Mouse (Mus musculus) limb, embryonic 13.5 days (tissue): ENCODE data around the gene Cacna1a. TPM values are rescaled to one million over a fixed set of nuclear protein-coding genes. Genes with fewer than 3 reads are reported as not detected.

Experiments used
- ATAC-seq: fragments of 200-750 bp; cut with Nextera tagmentation; 2 replicates; pipeline ENCODE4 v1.8.0; 2017; ENCODE audit warnings: low read depth, moderate number of reproducible peaks, moderate TSS enrichment; ENCODE audit not compliant: low FRiP score
- H3K27ac ChIP-seq: fragments of 300-500 bp; sonication (generic); 2 replicates; pipeline ENCODE4 v1.5.1; 2015; ENCODE audit warnings: inconsistent platforms, mild to moderate bottlenecking, moderate library complexity
- H3K27me3 ChIP-seq: fragments of 300-500 bp; sonication (generic); 2 replicates; pipeline ENCODE4 v1.6.1; 2015; ENCODE audit warnings: mild to moderate bottlenecking, inconsistent platforms
- H3K36me3 ChIP-seq: fragments of 300-500 bp; sonication (generic); 2 replicates; pipeline ENCODE4 v1.6.1; 2015; ENCODE audit warnings: inconsistent platforms, mild to moderate bottlenecking, moderate library complexity
- H3K4me1 ChIP-seq: fragments of 300-500 bp; sonication (generic); 2 replicates; pipeline ENCODE4 v1.6.1; 2015; ENCODE audit warnings: inconsistent platforms
- H3K4me2 ChIP-seq: fragments of 300-500 bp; sonication (generic); replicated peaks from 2 replicates; pipeline ENCODE4 v1.6.1; 2015; ENCODE audit warnings: inconsistent platforms, mild to moderate bottlenecking, moderate library complexity
- H3K4me3 ChIP-seq: fragments of 300-500 bp; sonication (generic); 2 replicates; pipeline ENCODE4 v1.5.1; 2015; ENCODE audit warnings: moderate library complexity, mild to moderate bottlenecking, inconsistent platforms
- H3K9ac ChIP-seq: fragments of 300-500 bp; sonication (generic); 2 replicates; pipeline ENCODE4 v1.6.1; 2015; ENCODE audit warnings: mild to moderate bottlenecking, inconsistent platforms
- H3K9me3 ChIP-seq: fragments of 300-500 bp; sonication (generic); 2 replicates; pipeline ENCODE4 v1.6.1; 2016; ENCODE audit warnings: inconsistent platforms
- WGBS: fragments of 180-500 bp; shearing (Covaris S2); methylation state at CpG from one replicate; pipeline ENCODE4 v1.1.7; 2015; 5-methylcytosine and 5-hydroxymethylcytosine counted together
- polyA plus RNA-seq: library from polyadenylated mRNA; unstranded; fragments of >200 nt; fragmentation: Nextera tagmentation; extraction: Ambion mirVana; gene quantifications from 2 replicates; pipeline ENCODE4 v1.2.1, GENCODE M21; 2015

The Cacna1a gene
- polyA plus RNA-seq, 1 experiment from 2014 or later: 9.3 TPM

DNA sequence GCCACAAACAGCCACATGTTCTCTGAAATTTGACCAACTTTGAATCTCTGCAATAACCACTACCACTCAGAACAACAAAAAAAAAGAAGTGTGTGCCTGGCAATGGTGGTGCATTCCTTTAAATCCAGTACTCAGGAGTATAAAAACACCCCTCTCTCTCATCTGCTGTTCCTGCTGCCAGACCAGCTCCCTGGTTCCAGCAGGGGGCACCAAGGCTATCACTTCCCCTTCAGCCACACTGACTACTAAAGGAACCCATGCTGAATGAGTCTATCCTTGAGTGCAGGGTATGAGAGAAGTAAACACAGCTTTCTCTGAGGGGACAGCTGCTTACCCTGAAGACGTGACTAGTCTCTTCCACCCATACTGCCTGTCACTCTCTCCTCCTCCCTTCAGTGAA lies 197.1 kb downstream of the Cacna1a start:
- WGBS: 52% methylated on average over 1 of the region's 1 CpGs
- 0 out of 2 replicates have a peak, but pooled peaks cover 3% of the 10 kb centered on the region for H3K27me3 ChIP-seq
- ATAC-seq: no peak
- H3K27ac ChIP-seq: no peak overlapping the region
- no peak overlapping the region for H3K9ac ChIP-seq
- no peak overlapping the region for H3K4me2 ChIP-seq
- no peaks in the 10 kb centered on the region for H3K36me3 ChIP-seq
- no peaks in the 10 kb centered on the region for H3K4me1 ChIP-seq
- no peak overlapping the region for H3K4me3 ChIP-seq
- H3K9me3 ChIP-seq: no peaks in the 10 kb centered on the region; the same call in 1 of the 2 replicates

DNA sequence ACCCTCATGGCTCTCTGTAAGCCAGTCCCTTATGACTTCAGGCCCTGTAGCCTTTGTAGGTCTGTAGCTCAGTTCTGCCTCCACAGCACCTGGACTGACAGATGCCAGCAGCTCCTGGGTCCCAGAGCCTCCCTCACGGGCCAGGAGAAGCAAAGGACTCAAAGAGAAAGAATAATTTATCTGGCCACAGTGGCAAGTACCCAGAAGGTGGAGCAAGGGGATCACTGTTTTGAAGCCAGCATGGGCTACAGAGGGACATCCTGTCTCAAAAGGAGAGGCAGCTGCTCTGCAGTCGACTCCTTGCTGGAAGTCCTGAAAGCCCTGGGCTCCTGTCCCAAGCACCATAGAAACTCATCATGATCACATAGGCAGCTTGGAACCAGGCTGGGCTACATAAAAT lies 198.0 kb downstream of the Cacna1a start:
- Histone ChIP-seq H3K36me3 (no peaks in the 10 kb centered on the region), H3K9me3 (no peaks in the 10 kb centered on the region; the same call in 1 of the 2 replicates), H3K27ac (no peak overlapping the region), H3K4me2 (no peak overlapping the region), H3K4me3 (no peak overlapping the region), H3K9ac (no peak overlapping the region), H3K4me1 (no peaks in the 10 kb centered on the region), H3K27me3 (0 out of 2 replicates have a peak, but pooled peaks cover 5% of the 10 kb centered on the region)
- ATAC-seq: no peak
- WGBS: 73% methylated on average over 2 of the region's 2 CpGs

DNA sequence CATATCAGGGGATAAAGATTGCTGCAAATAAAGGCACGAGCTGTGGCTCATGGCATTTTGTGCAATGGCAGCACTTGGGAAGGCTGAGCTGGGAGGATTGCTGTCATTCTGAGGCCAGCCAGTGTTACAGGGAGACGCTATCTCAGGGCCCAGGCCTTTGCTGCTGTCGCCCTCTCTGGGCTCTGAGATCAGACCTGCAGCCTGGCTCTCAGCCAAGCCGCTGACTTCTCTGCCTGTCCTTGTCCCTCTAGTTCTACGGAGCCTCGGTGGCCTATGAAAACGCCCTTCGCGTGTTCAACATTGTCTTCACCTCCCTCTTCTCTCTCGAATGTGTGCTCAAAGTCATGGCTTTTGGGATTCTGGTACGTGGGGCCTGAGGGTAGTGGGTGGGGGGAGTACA lies 200.3 kb downstream of the Cacna1a start:
- 77% methylated on average over 11 of the region's 11 CpGs for WGBS
- H3K27ac ChIP-seq: no peak overlapping the region

DNA sequence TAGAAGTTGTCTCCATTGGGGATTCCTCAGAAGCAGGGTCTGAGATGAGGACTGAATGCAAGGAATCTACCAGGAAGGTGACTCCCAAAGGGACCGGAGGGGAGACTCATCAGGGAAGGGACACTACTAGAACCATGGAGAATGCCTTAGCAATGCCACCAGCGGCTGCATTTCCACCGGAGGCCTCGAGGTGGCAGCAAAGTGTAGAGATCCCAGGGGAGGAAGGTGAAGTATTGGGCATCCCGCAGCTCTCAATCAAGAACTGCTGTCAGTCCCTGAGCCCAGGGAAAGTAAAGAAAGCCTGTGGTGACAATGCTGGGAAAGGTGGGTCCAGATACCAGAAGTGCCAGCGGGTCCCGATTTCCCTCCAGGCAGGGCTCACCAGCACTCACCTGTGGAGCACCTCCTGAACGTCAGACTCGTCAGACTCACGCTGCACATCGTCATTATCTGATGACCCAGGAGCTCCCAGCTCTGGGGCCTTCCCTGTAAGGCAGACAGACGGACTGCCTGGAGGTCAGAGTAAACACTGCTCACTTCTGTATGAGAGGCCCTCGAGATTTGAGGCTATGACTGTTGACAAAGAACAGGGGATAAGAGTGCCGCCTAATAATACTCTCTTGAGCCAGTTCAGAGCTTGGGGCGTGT lies 203.9 kb downstream of the Cacna1a start:
- 0 out of 2 replicates have a peak, but pooled peaks cover 6% of the 10 kb centered on the region for H3K27me3 ChIP-seq
- whole genome bisulfite sequencing: 25% methylated on average over 15 of the region's 15 CpGs
- H3K9me3 ChIP-seq: no peaks in the 10 kb centered on the region
- no peak overlapping the region for H3K27ac ChIP-seq
- no peak overlapping the region for H3K9ac ChIP-seq
- no peaks in the 10 kb centered on the region for H3K36me3 ChIP-seq
- H3K4me1 ChIP-seq: no peaks in the 10 kb centered on the region
- H3K4me3 ChIP-seq: no peak overlapping the region
- ATAC-seq: no peak
- H3K4me2 ChIP-seq: no peak overlapping the region

More for the DNA sequence above, 200.3 kb downstream of the Cacna1a start:
- no peaks in the 10 kb centered on the region; the same call in 1 of the 2 replicates for H3K9me3 ChIP-seq
- no peak overlapping the region for H3K9ac ChIP-seq
- H3K4me3 ChIP-seq: no peak overlapping the region
- ATAC-seq: no peak
- H3K4me1 ChIP-seq: no peaks in the 10 kb centered on the region
- 0 out of 2 replicates have a peak, but pooled peaks cover 6% of the 10 kb centered on the region for H3K27me3 ChIP-seq
- H3K4me2 ChIP-seq: no peak overlapping the region
- H3K36me3 ChIP-seq: no peaks in the 10 kb centered on the region

DNA sequence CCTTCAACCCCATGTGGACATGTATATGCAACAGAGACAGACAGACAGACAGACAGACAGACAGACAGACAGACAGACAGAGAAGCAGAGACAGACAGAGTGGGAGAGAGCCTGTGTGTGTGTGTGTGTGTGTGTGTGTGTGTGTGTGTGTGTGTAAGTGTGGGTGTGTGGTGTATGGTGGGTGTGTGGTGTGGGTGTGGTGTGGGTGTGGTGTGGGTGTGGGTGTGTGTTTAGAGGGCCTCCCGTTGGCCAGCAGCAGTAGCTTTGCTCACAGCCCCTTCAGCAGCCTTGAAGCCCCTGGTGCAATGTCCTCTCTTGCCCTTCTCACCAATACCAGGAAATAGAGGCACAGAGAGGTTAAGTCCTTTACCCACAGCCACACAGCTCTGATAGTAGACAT lies 204.9 kb downstream of the Cacna1a start:
- Histone ChIP-seq H3K27me3 (peaks cover 3% of the 10 kb centered on the region; the same call in 1 of the 2 replicates), H3K4me3 (no peak overlapping the region), H3K36me3 (no peaks in the 10 kb centered on the region), H3K27ac (no peak overlapping the region), H3K9ac (no peak overlapping the region), H3K9me3 (no peaks in the 10 kb centered on the region), H3K4me2 (no peak overlapping the region), H3K4me1 (no peaks in the 10 kb centered on the region)
- WGBS: 67% methylated on average over 1 of the region's 1 CpGs
- no peak for ATAC-seq

DNA sequence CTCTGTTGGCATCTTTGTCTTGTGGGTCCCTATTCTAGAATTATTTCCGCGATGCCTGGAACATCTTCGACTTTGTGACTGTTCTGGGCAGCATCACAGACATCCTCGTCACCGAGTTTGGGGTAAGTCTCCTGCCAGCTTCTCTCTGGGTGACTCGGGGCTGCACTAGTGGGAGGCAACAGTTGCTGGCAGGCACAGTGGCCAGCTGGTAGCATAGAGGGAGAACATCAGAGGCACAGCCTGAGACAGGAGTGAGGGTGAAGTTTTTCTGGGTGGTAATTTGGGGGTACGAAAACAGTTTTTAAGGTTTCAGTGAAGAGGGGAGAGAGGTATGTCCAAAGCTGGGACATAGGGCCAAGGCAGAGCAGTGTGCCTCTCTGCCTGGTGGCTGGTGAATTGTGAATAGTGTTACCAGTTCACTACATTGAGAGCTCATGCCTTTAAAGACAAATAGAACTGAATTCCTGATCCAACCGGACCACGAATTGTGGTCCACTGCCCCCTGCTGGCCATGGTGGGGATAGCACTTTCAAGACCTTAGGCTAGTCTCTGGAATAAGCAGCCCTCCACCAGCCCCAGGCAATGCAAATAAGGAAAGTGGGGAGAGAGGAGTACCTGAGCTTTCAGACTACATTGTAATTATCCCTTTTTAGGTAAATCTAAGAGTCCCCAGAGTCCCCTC lies 206.0 kb downstream of the Cacna1a start:
- Histone ChIP-seq H3K36me3 (no peaks in the 10 kb centered on the region), H3K27me3 (peaks cover 3% of the 10 kb centered on the region; the same call in 1 of the 2 replicates), H3K9ac (no peak overlapping the region), H3K4me2 (no peak overlapping the region), H3K4me3 (no peak overlapping the region), H3K4me1 (no peaks in the 10 kb centered on the region), H3K27ac (no peak overlapping the region), H3K9me3 (no peaks in the 10 kb centered on the region)
- 69% methylated on average over 9 of the region's 9 CpGs for WGBS
- ATAC-seq: no peak

DNA sequence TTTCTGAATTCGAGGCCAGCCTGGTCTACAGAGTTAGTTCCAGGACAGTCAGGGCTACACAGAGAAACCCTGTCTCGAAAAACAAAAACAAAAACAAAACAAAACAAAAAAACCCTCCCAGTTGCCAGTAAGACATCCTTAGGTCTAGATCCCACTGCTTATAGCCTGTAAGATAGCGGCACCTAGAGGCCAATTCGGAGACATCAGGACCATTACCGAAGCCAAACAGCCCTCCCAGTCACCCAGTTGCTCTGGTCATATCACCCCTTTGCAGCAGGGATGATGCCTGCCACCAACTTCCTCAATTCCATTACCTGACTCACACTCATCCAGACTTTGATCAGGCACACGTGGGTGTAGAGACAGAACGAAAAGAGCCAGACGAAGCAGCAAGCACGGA lies 207.4 kb downstream of the Cacna1a start:
- Histone ChIP-seq H3K27me3 (peaks cover 9% of the 10 kb centered on the region; the same call in 1 of the 2 replicates), H3K4me1 (peaks cover 6% of the 10 kb centered on the region), H3K9ac (no peak overlapping the region), H3K4me3 (no peak overlapping the region), H3K4me2 (no peak overlapping the region), H3K27ac (no peak overlapping the region), H3K9me3 (no peaks in the 10 kb centered on the region), H3K36me3 (no peaks in the 10 kb centered on the region)
- no peak for ATAC-seq
- 21% methylated on average over 9 of the region's 9 CpGs for WGBS

DNA sequence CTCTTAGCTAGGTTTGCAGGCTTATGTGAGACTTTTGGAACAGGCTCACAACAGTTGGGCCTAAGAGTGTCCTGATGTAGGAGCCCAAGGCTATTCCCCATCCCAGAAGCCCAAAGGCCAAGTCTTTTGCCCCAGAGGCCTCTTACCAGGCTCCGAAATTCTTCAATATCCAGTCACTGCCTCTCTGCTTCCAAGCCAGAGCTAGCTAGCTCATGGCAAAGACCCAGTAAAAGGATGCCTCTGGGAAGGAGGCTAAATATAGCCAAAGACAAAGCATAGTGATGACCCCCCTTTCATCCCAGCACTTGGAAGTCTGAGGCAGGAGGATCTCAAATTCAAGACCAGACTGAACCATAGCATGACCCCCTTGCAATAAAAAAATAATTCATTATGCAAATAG lies 211.2 kb downstream of the Cacna1a start:
- no peaks in the 10 kb centered on the region for H3K9me3 ChIP-seq
- no peak overlapping the region for H3K4me3 ChIP-seq
- no peak overlapping the region for H3K9ac ChIP-seq
- no peak overlapping the region for H3K27ac ChIP-seq
- no peak overlapping the region for H3K4me2 ChIP-seq
- no peaks in the 10 kb centered on the region for H3K36me3 ChIP-seq
- 81% methylated on average over 1 of the region's 1 CpGs for WGBS
- no peak for ATAC-seq
- peaks cover 18% of the 10 kb centered on the region for H3K4me1 ChIP-seq
- peaks cover 25% of the 10 kb centered on the region; the same call in 1 of the 2 replicates for H3K27me3 ChIP-seq

DNA sequence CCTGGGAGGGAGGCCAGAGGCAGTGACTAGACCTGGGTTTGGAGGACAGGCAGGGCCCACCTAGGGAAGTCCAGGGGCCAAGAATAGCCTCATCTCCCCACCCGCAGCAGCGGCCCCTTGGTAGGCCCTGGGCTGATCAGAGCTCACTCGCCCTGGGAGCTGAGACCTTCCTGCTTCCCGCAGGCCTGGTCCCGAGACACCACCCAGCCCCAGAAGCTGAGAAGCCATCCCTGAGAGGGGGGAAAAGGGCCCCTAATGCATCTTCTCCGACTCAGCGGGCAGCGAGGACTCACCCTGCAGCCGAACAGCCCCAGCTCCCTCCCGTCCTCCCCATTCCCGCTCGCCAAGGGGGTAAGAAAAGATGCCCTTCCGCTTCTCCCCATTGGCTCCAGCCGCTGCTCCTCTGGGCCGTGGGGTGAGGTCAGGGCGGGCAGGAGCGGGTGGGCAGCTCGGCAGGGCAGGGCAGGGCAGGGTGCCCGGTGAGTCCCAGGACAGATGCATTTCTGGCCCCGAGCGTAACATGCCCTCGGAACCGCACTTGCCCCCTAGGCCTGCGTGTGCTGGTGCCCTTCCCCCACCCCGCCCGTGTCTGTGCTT lies 212.2 kb downstream of the Cacna1a start:
- no peaks in the 10 kb centered on the region for H3K36me3 ChIP-seq
- H3K27ac ChIP-seq: no peak overlapping the region
- peaks cover 18% of the 10 kb centered on the region for H3K4me1 ChIP-seq
- peaks cover 25% of the 10 kb centered on the region; the same call in 1 of the 2 replicates for H3K27me3 ChIP-seq
- ATAC-seq: no peak
- H3K9me3 ChIP-seq: no peaks in the 10 kb centered on the region
- 10% methylated on average over 26 of the region's 26 CpGs for whole genome bisulfite sequencing
- H3K4me2 ChIP-seq: peak overlapping the region; percentile 66
- H3K4me3 ChIP-seq: peak overlapping the region; percentile 42
- H3K9ac ChIP-seq: peak overlapping the region; percentile 62

DNA sequence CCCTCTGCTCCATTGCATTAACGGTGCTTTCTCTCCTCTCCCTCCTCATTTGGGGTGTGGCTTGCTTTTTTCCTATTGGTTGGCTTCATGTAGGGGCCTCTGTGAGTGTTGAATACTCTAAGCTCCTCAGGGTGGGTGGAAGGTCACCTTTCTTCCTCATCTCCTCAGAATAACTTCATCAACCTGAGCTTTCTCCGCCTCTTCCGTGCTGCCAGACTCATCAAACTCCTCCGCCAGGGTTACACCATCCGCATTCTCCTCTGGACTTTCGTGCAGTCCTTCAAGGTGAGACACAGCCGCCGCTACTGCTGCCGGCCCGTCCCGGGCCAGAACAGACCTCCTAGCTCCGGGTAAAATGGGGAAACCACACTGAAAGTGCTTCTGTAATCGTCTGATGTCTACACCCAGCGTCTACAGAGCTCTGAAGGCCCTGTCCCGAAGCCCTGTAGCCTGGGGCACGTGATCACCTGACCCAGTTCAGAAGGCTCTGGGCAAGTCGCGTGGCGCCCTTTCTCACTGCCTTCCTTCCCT lies 213.0 kb downstream of the Cacna1a start:
- Histone ChIP-seq H3K9me3 (no peaks in the 10 kb centered on the region), H3K4me1 (peaks cover 18% of the 10 kb centered on the region), H3K27ac (no peak overlapping the region), H3K36me3 (no peaks in the 10 kb centered on the region), H3K4me2 (peak overlapping the region; percentile 66), H3K4me3 (peak overlapping the region; percentile 42), H3K27me3 (peaks cover 25% of the 10 kb centered on the region; the same call in 1 of the 2 replicates), H3K9ac (peak overlapping the region; percentile 59)
- 5% methylated on average over 19 of the region's 19 CpGs for WGBS
- ATAC-seq: peak; percentile 45; the same call in 1 of the 2 replicates

DNA sequence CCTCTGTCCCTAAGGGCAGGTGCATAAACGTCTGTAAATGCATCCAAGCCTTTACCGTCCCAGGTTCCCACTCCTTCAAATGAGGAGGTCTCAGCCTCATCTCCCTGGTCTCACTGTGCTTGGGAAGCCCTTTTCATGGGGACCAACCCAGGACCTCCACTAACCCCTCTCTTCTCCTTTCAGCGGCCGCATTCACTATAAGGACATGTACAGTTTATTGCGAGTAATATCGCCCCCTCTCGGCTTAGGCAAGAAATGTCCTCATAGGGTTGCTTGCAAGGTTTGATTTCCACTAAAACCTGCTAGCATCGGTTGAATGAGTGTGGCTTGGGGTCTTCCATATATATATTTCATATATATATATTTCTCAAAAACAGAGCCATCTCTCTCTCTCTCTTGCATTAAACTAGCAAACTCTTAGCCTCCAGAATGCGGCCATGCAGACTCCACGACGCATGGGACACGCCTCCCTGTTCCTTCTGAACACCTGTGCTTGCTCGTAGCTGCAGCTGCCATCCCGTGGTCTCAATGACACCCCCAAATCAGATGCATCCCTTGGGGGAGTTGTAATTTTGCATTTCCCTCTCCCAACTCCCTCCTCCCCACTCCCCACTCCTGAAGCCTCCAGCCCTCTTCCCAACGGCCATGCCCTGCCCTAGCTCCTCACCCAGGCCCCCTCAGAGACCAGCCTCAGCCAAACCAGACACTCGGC lies 226.4 kb downstream of the Cacna1a start:
- Histone ChIP-seq H3K36me3 (no peaks in the 10 kb centered on the region), H3K9ac (no peak overlapping the region)

More for the DNA sequence above, 226.4 kb downstream of the Cacna1a start:
- Histone ChIP-seq H3K4me2 (peak overlapping the region; percentile 48), H3K27me3 (peaks cover 22% of the 10 kb centered on the region; the same call in 1 of the 2 replicates), H3K4me3 (peak overlapping the region; percentile 10; the same call in 1 of the 2 replicates), H3K9me3 (no peaks in the 10 kb centered on the region), H3K27ac (no peak overlapping the region), H3K4me1 (peaks cover 28% of the 10 kb centered on the region)
- ATAC-seq: no peak
- 30% methylated on average over 16 of the region's 16 CpGs for WGBS
